Mouse (Mus musculus) intestine, embryonic 16.5 days (tissue): ENCODE data around the gene Slc22a1. TPM values are rescaled to one million over a fixed set of nuclear protein-coding genes. Genes with fewer than 3 reads are reported as not detected.
A peak's percentile ranks its signal among the peaks of the same experiment; 100 is the strongest.

ENCODE experiments used
- ATAC-seq: fragments of 200-750 bp; cut with Nextera tagmentation; 2 replicates; pipeline ENCODE4 v1.8.0; 2017; ENCODE audit warnings: moderate TSS enrichment, moderate library complexity
- H3K27ac ChIP-seq: fragments of 300-500 bp; sonication (generic); 2 replicates; pipeline ENCODE4 v1.5.1; 2014; ENCODE audit warnings: mild to moderate bottlenecking, low read length
- H3K27me3 ChIP-seq: fragments of 300-500 bp; sonication (generic); replicated peaks from 2 replicates; pipeline ENCODE4 v1.6.1; 2014; ENCODE audit warnings: low read length, control low read depth, mixed read lengths; ENCODE audit not compliant: control insufficient read depth, insufficient read depth
- H3K36me3 ChIP-seq: fragments of 300-500 bp; sonication (generic); 2 replicates; pipeline ENCODE4 v1.6.1; 2014; ENCODE audit warnings: low read length, control low read depth; ENCODE audit not compliant: control insufficient read depth, insufficient read depth
- H3K4me1 ChIP-seq: fragments of 300-500 bp; sonication (generic); 2 replicates; pipeline ENCODE4 v1.6.1; 2014; ENCODE audit warnings: low read length, control low read depth, mixed read lengths; ENCODE audit not compliant: control insufficient read depth, insufficient read depth
- H3K4me2 ChIP-seq: fragments of 300-500 bp; sonication (generic); 2 replicates; pipeline ENCODE4 v1.6.1; 2014; ENCODE audit warnings: low read depth, low read length, control low read depth
- H3K4me3 ChIP-seq: fragments of 300-500 bp; sonication (generic); 2 replicates; pipeline ENCODE4 v1.5.1; 2014; ENCODE audit warnings: mild to moderate bottlenecking, low read length
- H3K9ac ChIP-seq: fragments of 300-500 bp; sonication (generic); 2 replicates; pipeline ENCODE4 v1.6.1; 2014; ENCODE audit warnings: low read depth, low read length
- H3K9me3 ChIP-seq: fragments of 300-500 bp; sonication (generic); 2 replicates; pipeline ENCODE4 v1.6.1; 2016; ENCODE audit warnings: low read length, control low read depth; ENCODE audit not compliant: control insufficient read depth
- WGBS: fragments of 180-500 bp; shearing (Covaris S2); extraction: QIAGEN DNeasy Blood & Tissue Kit; methylation state at CpG from one replicate; pipeline ENCODE4 v1.1.7; 2014; 5-methylcytosine and 5-hydroxymethylcytosine counted together
- polyA plus RNA-seq: library from polyadenylated mRNA; unstranded; fragments of >200 nt; fragmentation: Nextera tagmentation; extraction: Ambion mirVana; gene quantifications from 2 replicates; pipeline ENCODE4 v1.2.1, GENCODE M21; 2015

Slc22a1 gene
- 0.31 and 0.32 TPM in 2 replicates for polyA plus RNA-seq

GRCm38 (mm10) chr17:12675646-12676045, at the start of gene Slc22a1:
Gene Slc22a1 (minus strand): TSS chr17:12675829.
- Histone ChIP-seq H3K9me3 (peaks cover 6% of the 10 kb centered on the region), H3K27me3 (no peaks in the 10 kb centered on the region), H3K4me3 (no peak within 1 kb of the TSS), H3K36me3 (0 out of 2 replicates have a peak, but pooled peaks cover 4% of the 10 kb centered on the region), H3K4me2 (no peak within 1 kb of the TSS), H3K27ac (no peak within 1 kb of the TSS), H3K4me1 (peaks cover 11% of the 10 kb centered on the region), H3K9ac (no peak within 1 kb of the TSS)
- WGBS, result 75% methylated on average over 7 of the region's 7 CpGs
- ATAC-seq, result no peak; the same call in 1 of the 2 replicates

GRCm38 (mm10) chr17:12724767-12725744, 49.4 kb upstream of the Slc22a1 start:
- peak overlapping the region; percentile 39 for H3K9ac ChIP-seq
- no peaks in the 10 kb centered on the region for H3K27me3 ChIP-seq
- peak overlapping the region; percentile 87 for H3K27ac ChIP-seq
- ATAC-seq, result peak; percentile 13; the same call in 1 of the 2 replicates
- no peaks in the 10 kb centered on the region for H3K36me3 ChIP-seq
- H3K4me2 ChIP-seq, result no peak overlapping the region
- no peak overlapping the region for H3K4me3 ChIP-seq
- peaks cover 44% of the 10 kb centered on the region for H3K4me1 ChIP-seq
- no peaks in the 10 kb centered on the region for H3K9me3 ChIP-seq
- 32% methylated on average over 6 of the region's 6 CpGs for WGBS

GRCm38 (mm10) chr17:12723986-12724766, 48.5 kb upstream of the Slc22a1 start:
- no peak overlapping the region for H3K4me3 ChIP-seq
- 63% methylated on average over 5 of the region's 5 CpGs for WGBS
- H3K36me3 ChIP-seq, result no peaks in the 10 kb centered on the region

GRCm38 (mm10) chr17:12722622-12723021, 47.0 kb upstream of the Slc22a1 start:
- WGBS, result 43% methylated on average over 8 of the region's 8 CpGs
- Histone ChIP-seq H3K4me3 (no peak overlapping the region), H3K9me3 (no peaks in the 10 kb centered on the region), H3K27me3 (no peaks in the 10 kb centered on the region), H3K36me3 (no peaks in the 10 kb centered on the region), H3K27ac (peak overlapping the region; percentile 80), H3K4me2 (no peak overlapping the region), H3K9ac (no peak overlapping the region; the same call in 1 of the 2 replicates), H3K4me1 (peaks cover 44% of the 10 kb centered on the region)
- peak; percentile 55 for ATAC-seq

More at GRCm38 (mm10) chr17:12723986-12724766, 48.5 kb upstream of the Slc22a1 start:
- Histone ChIP-seq H3K27me3 (no peaks in the 10 kb centered on the region), H3K9me3 (no peaks in the 10 kb centered on the region), H3K27ac (peak overlapping the region; percentile 87), H3K4me1 (peaks cover 44% of the 10 kb centered on the region), H3K4me2 (no peak overlapping the region), H3K9ac (no peak overlapping the region)
- peak; percentile 90 for ATAC-seq

GRCm38 (mm10) chr17:12721118-12721886, 45.7 kb upstream of the Slc22a1 start:
- no peaks in the 10 kb centered on the region for H3K36me3 ChIP-seq
- WGBS, result 79% methylated on average over 5 of the region's 5 CpGs

GRCm38 (mm10) chr17:12718251-12718650, 42.6 kb upstream of the Slc22a1 start:
- no peak for ATAC-seq
- H3K4me2 ChIP-seq, result no peak overlapping the region
- no peaks in the 10 kb centered on the region for H3K9me3 ChIP-seq
- WGBS, result 43% methylated on average over 7 of the region's 7 CpGs
- peaks cover 7% of the 10 kb centered on the region for H3K4me1 ChIP-seq
- H3K9ac ChIP-seq, result no peak overlapping the region
- H3K4me3 ChIP-seq, result no peak overlapping the region
- H3K27ac ChIP-seq, result 0 out of 2 replicates have a peak overlapping the region, but pooled peaks have one; percentile 25
- peaks cover 5% of the 10 kb centered on the region; the same call in 1 of the 2 replicates for H3K36me3 ChIP-seq
- no peaks in the 10 kb centered on the region for H3K27me3 ChIP-seq

More at GRCm38 (mm10) chr17:12721118-12721886, 45.7 kb upstream of the Slc22a1 start:
- peaks cover 36% of the 10 kb centered on the region for H3K4me1 ChIP-seq
- no peak overlapping the region for H3K9ac ChIP-seq
- H3K27me3 ChIP-seq, result no peaks in the 10 kb centered on the region
- ATAC-seq, result no peak
- no peak overlapping the region for H3K4me3 ChIP-seq
- H3K4me2 ChIP-seq, result no peak overlapping the region
- H3K9me3 ChIP-seq, result no peaks in the 10 kb centered on the region
- H3K27ac ChIP-seq, result peak overlapping the region; percentile 20; the same call in 1 of the 2 replicates

GRCm38 (mm10) chr17:12717445-12717844, 41.8 kb upstream of the Slc22a1 start:
- Histone ChIP-seq H3K36me3 (peaks cover 5% of the 10 kb centered on the region; the same call in 1 of the 2 replicates), H3K4me3 (no peak overlapping the region), H3K27ac (peak overlapping the region; percentile 25; the same call in 1 of the 2 replicates), H3K4me2 (no peak overlapping the region), H3K4me1 (peaks cover 4% of the 10 kb centered on the region), H3K27me3 (no peaks in the 10 kb centered on the region), H3K9ac (no peak overlapping the region), H3K9me3 (no peaks in the 10 kb centered on the region)
- 83% methylated on average over 4 of the region's 4 CpGs for WGBS
- no peak for ATAC-seq

GRCm38 (mm10) chr17:12715032-12715431, 39.4 kb upstream of the Slc22a1 start:
- H3K36me3 ChIP-seq, result peaks cover 14% of the 10 kb centered on the region; the same call in 1 of the 2 replicates
- H3K4me1 ChIP-seq, result no peaks in the 10 kb centered on the region; the same call in 1 of the 2 replicates
- no peak overlapping the region for H3K9ac ChIP-seq
- 29% methylated on average over 1 of the region's 1 CpGs for WGBS
- no peak overlapping the region for H3K4me2 ChIP-seq
- ATAC-seq, result peak; percentile 12; the same call in 1 of the 2 replicates
- H3K27ac ChIP-seq, result no peak overlapping the region
- H3K4me3 ChIP-seq, result no peak overlapping the region
- no peaks in the 10 kb centered on the region for H3K9me3 ChIP-seq
- H3K27me3 ChIP-seq, result no peaks in the 10 kb centered on the region
